Mouse (Mus musculus) liver, embryonic 18 days (tissue): Measurements from ENCODE around the gene Lst1. TPM values are rescaled to one million over a fixed set of nuclear protein-coding genes. Genes with fewer than 3 reads are reported as not detected.

Experiments used
- polyA plus RNA-seq: library from polyadenylated mRNA; depleted of rRNA; stranded (reverse); fragments of >200 nt; gene quantifications from 2 replicates; pipeline ENCODE4 v1.2.3, GENCODE M21; 2012; rRNA removed

The Lst1 gene
- polyA plus RNA-seq: 69.9 and 71.0 TPM in 2 replicates

DNA sequence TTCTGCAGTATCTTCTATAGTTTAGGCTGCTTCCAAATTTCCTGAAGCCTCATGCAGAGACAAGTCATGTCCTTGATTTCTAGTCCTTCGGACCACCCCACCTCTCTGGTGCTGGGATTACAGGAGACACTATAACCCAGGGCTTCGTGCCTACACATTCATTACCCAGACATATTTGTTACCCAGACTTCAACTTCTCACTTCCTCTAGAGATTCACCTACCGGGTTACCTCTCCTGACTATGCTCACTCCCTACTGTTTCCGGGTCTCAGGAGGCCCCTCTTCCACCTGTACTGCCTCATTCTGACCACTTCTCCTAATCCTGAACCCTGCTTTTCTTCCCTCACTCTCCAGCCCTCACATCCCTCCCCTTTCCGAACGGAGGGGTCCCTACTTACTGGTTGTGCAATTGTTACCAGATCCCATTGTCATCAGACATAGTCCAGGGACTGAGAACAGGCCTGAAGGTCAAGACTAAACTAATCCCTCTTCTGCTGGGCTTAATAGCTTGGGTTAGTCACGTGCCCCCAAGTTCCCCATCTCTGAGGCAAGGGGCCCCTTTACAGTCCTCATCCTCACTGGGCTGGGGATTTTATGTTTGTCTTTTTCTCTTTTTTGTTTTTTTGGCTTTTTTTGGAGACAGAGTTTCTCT, at the start of gene Lst1:
Lst1 (minus strand) TSS at position 481 of the 652 bp plus-strand sequence.

DNA sequence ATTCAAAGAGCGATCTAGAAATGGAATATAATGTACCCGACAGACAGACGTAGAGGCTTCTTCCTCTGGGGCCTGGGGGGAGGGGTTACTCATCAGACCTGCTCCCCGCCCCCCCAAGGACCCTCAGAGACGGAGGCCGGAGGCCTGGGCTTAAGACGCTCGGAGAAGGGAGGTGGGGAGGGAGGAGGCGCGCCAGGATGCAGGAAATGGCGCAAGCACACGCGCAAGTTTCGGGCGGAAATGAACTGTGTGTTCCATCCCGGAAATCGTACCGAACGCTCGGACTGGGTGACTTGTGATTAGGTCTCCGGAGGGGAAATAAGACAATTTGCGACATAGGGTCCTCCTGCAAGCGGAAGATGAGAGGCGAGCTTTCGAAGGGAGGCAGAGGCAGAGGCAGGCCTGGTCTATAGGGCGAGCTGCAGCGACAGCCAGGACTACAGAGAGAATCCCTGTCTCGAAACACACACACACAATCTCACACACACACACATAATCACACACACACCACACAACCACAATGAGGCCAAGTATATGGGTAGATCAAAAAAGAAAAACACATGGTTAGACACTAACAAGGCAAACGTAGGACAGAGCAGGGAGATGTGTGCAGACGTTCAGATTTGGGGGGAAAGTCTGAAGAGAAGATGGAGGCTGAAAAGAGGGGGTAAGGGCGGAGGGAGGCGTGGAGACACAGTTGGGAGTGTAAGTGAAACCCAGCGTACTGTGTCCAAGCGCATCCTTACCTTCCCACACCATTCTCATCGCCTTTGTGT, 47.6 kb upstream of the Lst1 start, which contains the start of gene Nfkbil1:
Nfkbil1 (minus strand) TSS at position 179 of the 776 bp plus-strand sequence.

DNA sequence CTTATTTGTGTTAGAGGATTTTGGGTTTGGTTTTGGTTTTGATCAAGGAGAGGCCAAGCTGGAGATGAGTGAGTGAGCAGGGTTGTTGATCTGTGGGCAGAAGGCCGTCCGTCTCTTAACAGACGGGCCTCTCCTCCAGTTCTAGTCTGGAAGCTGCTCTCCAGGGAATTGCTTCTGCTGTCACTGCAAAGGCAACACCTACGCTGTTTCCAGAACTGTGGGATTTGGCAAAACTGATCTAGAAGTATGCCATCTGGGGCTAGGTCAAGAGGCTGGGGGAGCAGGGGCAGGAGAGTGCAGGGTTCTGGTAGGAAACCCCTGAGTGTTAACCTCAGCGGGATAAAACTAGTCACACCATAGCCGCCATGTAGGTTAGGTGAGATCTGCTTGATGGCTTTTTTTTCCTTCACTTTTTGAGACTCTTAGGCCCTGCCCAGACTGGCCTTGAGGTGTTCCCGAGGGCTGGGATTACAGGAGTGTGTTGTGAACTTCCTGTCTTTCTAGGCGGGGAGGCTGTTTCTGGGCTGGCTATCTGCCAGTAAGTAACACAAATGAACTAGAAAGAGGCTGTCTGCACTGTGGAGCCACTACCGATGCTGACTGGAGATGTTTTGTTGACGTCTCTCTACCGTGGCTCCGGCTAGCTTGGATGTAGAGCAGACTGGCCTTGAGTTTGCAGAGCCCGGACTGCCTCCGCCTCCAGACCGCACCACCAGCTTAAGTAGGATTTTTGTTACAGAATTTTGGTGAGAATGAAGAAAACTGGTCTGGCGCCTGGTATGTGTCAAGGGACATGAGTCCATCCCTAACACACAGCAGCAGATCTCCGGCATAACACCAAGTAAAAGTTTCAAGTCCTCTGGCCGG, 45.1 kb upstream of the Lst1 start, which contains the start of gene Atp6v1g2:
Atp6v1g2 (plus strand) TSS at position 547 of the 867 bp plus-strand sequence.

DNA sequence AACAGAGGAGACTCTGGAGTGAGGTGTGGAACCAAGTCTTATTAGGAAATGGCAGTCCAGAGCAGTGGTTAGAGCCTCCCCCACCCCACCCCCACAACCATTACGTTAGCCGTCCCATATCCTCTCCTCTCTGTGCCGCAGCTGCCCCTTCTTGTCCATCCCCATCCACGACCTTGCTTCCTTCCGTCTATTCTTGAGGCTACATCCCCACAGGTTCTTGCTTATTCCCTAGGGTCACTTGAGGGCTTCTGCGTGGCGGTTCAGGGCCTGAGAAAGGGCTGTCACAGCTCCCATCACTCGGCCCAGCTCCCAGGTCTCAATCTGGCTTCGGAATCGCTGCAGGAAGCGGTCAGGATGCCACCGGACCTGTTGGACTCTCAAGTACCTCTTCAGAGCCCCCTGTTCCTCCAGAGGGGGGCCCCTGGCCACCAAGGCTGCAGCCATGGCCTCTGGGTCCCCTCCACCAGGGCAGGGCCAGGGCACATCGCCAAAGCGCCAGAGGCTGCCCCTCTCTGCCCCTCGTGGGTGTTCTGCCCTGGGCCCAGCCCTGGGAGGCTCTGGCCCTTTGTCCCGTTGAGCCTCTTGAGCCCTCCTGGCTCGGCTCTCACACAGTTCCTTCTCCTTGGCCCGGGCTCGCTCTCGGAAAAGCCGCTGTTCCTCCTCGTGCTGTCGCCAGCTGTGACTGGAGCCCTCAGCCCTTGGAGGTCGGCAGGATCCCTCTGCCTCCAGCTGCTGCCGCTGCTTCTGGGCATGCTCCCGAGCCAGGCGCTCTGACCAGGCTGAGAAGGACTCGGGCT, 32.1 kb upstream of the Lst1 start, which contains the start of gene Gm16181:
Gm16181 (plus strand) TSS at position 679 of the 797 bp plus-strand sequence.

DNA sequence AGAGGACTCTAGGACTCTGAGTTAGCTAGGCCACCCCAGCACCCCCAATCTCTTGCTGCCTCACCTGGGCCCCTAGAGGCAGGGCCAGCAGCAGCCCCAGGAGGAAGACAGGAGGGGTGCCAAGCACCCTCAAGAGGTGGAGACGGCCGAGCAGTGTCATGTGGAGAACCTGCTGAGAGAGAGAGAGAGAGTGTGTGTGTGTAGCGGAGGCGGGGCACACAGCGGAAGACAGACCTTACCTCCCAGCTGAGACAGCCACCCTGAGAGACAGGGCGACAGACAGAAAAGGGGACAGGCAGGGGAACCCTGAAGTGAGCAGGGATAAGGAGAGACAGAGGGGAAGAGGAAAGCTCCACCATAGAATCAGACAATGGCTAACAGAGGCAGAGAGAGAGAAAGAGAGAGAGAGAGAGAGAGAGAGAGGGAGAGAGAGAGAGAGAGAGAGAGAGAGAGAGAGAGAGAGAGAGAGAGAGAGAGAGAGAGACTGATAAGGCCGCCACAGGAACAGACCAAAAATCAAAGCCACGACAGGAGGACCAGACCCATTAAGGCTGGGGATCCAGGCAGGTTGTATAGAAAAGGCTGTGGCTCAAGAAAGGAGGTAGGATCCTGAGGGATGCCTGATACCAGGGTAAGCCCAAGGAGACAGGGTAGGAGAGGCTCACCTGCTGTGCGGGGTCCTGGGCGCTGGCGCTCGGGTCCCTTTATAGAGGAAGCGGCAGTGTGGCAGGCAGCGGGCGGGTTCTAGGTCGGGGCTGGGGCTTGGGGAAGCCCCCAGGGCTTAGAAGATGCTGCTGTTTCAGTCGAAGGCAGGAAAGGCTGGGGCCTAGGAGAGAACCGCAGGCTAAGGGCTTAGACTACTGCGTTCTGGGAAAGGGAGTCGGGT, 16.5 kb upstream of the Lst1 start, which contains the start of gene Lta:
Lta (minus strand) TSS at position 858 of the 886 bp plus-strand sequence.

DNA sequence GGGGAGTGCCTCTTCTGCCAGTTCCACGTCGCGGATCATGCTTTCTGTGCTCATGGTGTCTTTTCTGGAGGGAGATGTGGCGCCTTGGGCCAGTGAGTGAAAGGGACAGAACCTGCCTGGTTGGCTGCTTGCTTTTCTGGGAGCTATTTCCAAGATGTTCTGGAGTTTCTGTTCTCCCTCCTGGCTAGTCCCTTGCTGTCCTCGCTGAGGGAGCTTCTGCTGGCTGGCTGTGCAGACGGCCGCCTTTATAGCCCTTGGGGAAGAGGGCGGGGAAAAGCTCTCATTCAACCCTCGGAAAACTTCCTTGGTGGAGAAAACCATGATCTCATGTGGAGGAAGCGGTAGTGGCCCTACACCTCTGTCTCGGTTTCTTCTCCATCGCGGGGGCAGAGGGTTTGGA, 13.5 kb upstream of the Lst1 start, which contains the start of gene Tnf:
Tnf (minus strand) TSS at position 221 of the 400 bp plus-strand sequence.

DNA sequence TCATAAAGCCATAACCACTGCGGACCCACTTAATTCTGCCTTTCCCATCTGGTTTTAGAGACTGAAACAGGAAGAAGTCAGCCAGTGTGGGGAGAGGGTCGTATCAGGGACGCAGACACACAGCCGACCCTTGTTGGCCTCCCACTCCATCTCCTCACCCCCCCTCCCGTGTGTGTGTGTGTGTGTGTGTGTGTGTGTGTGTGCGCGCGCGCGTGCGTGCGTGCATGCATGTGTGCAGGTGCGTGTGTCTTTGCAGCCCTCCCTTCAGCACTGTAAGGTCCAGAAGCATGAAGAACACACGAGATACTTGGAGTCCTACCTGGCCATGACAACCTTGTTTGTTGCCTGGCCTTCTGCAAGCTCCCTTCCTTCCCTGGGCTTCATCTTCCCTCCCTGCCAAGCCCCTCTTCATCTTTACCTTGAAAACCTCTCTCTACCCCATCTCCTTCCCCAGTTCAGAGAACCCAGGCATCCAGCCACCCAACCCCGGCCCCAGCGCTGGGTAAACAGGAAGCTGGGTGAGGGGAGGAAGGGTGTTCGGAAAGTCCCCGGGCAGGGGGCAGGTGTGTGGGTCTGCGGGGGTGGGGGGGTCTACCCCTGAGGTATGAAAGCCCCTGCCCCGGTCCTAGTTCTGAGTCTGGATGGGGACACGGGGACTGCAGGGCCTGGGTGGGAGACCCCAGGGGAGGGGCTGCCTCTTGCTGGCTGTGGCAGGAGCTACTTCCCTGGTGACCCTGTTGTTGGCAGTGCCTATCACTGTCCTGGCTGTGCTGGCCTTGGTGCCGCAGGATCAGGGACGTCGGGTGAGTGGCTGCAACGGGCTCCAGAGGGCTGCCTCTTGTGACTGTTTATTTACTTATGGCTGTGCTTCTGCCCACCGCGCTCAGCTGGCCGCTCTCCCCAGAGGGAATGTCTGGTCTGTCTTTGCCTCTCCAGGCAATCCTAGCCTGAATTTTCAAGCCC, 5.9 kb upstream of the Lst1 start, which contains the start of gene Ltb:
Ltb (plus strand) TSS at position 559 of the 963 bp plus-strand sequence.

DNA sequence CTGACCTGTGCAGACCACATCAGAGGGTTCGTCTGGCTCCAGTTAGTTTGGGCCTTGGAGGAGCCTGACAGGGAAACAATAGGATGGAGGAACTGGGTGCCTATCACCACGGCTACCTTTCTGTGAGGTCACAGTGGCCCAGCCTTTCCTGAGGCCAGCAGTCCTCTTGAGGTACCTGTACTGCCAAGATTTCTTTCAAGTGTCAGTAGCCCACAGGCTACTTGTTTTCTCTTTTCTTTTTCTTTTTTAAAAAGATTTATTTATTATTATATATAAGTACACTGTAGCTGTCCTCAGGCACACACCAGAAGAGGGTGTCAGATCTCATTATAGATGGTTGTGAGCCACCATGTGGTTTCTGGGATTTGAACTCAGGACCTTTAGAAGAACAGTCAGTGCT, 12.3 kb downstream of the Lst1 start, which contains the start of gene Aif1:
Aif1 (minus strand) TSS at position 101 of the 400 bp plus-strand sequence.

DNA sequence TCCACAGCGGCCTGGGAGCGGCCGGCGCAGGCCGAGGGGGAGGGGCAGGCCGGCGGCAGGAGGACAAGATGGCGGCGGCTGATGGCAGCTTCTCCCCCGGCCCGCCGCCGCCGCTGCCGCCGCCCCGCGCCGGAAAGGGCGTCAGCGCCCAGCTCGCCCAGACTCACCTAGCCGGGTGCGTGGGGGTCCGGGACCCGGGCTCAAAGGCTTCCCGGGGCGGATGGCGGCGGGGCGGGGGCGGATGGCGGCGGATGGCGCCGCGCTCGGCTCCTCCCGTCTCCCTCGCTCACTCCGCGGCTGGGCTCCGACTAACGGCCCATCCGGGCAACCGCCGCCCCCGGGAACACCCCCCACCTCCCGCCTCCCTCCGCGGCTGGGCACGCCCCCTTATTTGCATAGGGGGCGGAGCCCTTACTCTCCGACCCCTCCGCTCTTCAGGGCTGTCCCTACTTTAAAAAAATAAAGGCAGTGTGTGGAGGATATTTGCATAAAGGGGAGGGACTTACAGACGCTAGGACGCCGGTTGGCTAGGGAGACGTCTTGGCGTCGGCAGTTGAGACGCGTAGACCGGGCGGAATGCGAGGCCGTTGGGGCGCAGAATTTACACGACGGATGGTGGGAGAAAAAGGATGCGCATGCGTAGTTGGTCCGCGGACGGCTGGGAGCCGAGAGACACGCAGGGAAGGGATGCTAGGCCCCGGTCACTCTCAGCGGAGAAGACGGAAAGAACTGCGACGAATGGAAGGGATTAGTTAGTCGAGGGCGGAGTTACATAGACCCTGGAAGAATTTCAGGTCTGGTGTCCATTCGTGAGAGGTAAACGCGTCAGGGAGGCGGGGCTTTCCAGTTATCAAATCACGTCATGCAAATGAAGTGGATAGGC, 23.4 kb downstream of the Lst1 start, which contains the start of gene Prrc2a:
Prrc2a (minus strand) TSS at position 330 of the 883 bp plus-strand sequence.

Other genes starting within 250 kb of the Lst1 start
- gene Hspa1b, start 229.2 kb downstream of the Lst1 start, polyA plus RNA-seq: 3.1 and 3.3 TPM in 2 replicates
- gene Gm20481, start 218.5 kb downstream of the Lst1 start, polyA plus RNA-seq: not detected in 2 replicates
- gene Hspa1a, start 216.3 kb downstream of the Lst1 start, polyA plus RNA-seq: 1.9 and 2.5 TPM in 2 replicates
- 0.06 and 0.07 TPM in 2 replicates for gene Hspa1l, start 215.7 kb downstream of the Lst1 start, polyA plus RNA-seq
- gene Lsm2, start 206.6 kb downstream of the Lst1 start, polyA plus RNA-seq: 64.3 and 69.6 TPM in 2 replicates
- 42.1 and 47.2 TPM in 2 replicates for gene Vars, start 187.5 kb downstream of the Lst1 start, polyA plus RNA-seq
- gene Vwa7, start 171.9 kb downstream of the Lst1 start, polyA plus RNA-seq: 0.17 and 0.23 TPM in 2 replicates
- 4.3 and 5.0 TPM in 2 replicates for gene Sapcd1, start 160.4 kb downstream of the Lst1 start, polyA plus RNA-seq
- gene Msh5, start 141.7 kb downstream of the Lst1 start, polyA plus RNA-seq: 7.7 and 8.5 TPM in 2 replicates
- 88.4 and 92.7 TPM in 2 replicates for gene Clic1, start 138.5 kb downstream of the Lst1 start, polyA plus RNA-seq
- gene Ddah2, start 129.4 kb downstream of the Lst1 start, polyA plus RNA-seq: 13.9 and 14.9 TPM in 2 replicates
- 0.06 TPM in 1 of 2 replicates, not detected in the other for gene Ly6g6c, start 123.1 kb downstream of the Lst1 start, polyA plus RNA-seq
- 1.5 and 1.9 TPM in 2 replicates for gene Mpig6b, start 122.3 kb downstream of the Lst1 start, polyA plus RNA-seq
- 0.28 and 0.30 TPM in 2 replicates for gene Ly6g6e, start 111.5 kb downstream of the Lst1 start, polyA plus RNA-seq
- 0.71 and 0.79 TPM in 2 replicates for gene Ly6g6d, start 110.4 kb downstream of the Lst1 start, polyA plus RNA-seq
- gene Ly6g6f, start 102.8 kb downstream of the Lst1 start, polyA plus RNA-seq: 4.7 and 4.8 TPM in 2 replicates
- gene Abhd16a, start 99.2 kb downstream of the Lst1 start, polyA plus RNA-seq: 32.1 and 32.4 TPM in 2 replicates
- gene Ly6g5c, start 80.2 kb downstream of the Lst1 start, polyA plus RNA-seq: not detected in 2 replicates
- 0.46 and 0.64 TPM in 2 replicates for gene Ly6g5b, start 73.0 kb downstream of the Lst1 start, polyA plus RNA-seq
- 8.0 and 8.7 TPM in 2 replicates for gene Gpank1, start 67.0 kb downstream of the Lst1 start, polyA plus RNA-seq
- gene Csnk2b, start 66.4 kb downstream of the Lst1 start, polyA plus RNA-seq: 84.1 and 85.2 TPM in 2 replicates
- gene D17H6S53E, start 62.1 kb downstream of the Lst1 start, polyA plus RNA-seq: 1.8 and 2.0 TPM in 2 replicates
- 464 and 524 TPM in 2 replicates for gene Apom, start 56.4 kb downstream of the Lst1 start, polyA plus RNA-seq
- 37.8 and 48.6 TPM in 2 replicates for gene Bag6, start 53.3 kb downstream of the Lst1 start, polyA plus RNA-seq
- 42.6 and 57.5 TPM in 2 replicates for gene Prrc2a, start 23.5 kb downstream of the Lst1 start, polyA plus RNA-seq
- 10.5 and 12.9 TPM in 2 replicates for gene Aif1, start 12.4 kb downstream of the Lst1 start, polyA plus RNA-seq
- 5.2 and 5.9 TPM in 2 replicates for gene Ltb, start 6.0 kb upstream of the Lst1 start, polyA plus RNA-seq
- gene Tnf, start 13.6 kb upstream of the Lst1 start, polyA plus RNA-seq: 1.4 TPM in 2 replicates
- gene Lta, start 16.9 kb upstream of the Lst1 start, polyA plus RNA-seq: 0.06 TPM in 1 of 2 replicates, not detected in the other
- 0.08 and 0.26 TPM in 2 replicates for gene Gm16181, start 32.4 kb upstream of the Lst1 start, polyA plus RNA-seq
- 2.0 and 2.3 TPM in 2 replicates for gene Atp6v1g2, start 45.2 kb upstream of the Lst1 start, polyA plus RNA-seq
- 5.1 and 5.4 TPM in 2 replicates for gene Nfkbil1, start 47.4 kb upstream of the Lst1 start, polyA plus RNA-seq
- 170 and 199 TPM in 2 replicates for gene Ddx39b, start 53.3 kb upstream of the Lst1 start, polyA plus RNA-seq
- gene H2-D1, start 74.3 kb upstream of the Lst1 start, polyA plus RNA-seq: 108 and 132 TPM in 2 replicates
- 0.06 TPM in 2 replicates for gene H2-Q1, start 132.0 kb upstream of the Lst1 start, polyA plus RNA-seq
- gene H2-Q2, start 153.8 kb upstream of the Lst1 start, polyA plus RNA-seq: 2.3 and 3.8 TPM in 2 replicates
- 18.2 and 23.7 TPM in 2 replicates for gene H2-Q4, start 191.2 kb upstream of the Lst1 start, polyA plus RNA-seq
- 10.0 and 14.3 TPM in 2 replicates for gene H2-Q6, start 236.4 kb upstream of the Lst1 start, polyA plus RNA-seq